Mouse (Mus musculus): ENCODE results near the gene Dpf2.
A peak's percentile ranks its signal among the peaks of the same experiment; 100 is the strongest.
"Not testable (repeated sequence)": the region's sequence is repeated elsewhere in the genome, so short reads cannot be mapped to it uniquely, and the experiment has no call there.

The Dpf2 gene

GRCm38 (mm10) chr19:5892735-5893134, 20.1 kb downstream of the Dpf2 start:
- no peak for DNase-seq (ENCODE audit: low read depth, low spot score)

- no peak for DNase-seq (ENCODE audit: low read depth, low spot score)
These were observed 20.5 kb downstream of the Dpf2 start for GRCm38 (mm10) chr19:5892262-5892661.

GRCm38 (mm10) chr19:5891521-5892258, 21.1 kb downstream of the Dpf2 start:
- no peak for DNase-seq (ENCODE audit: low read depth, low spot score)

- no peak for DNase-seq (ENCODE audit: low read depth, low spot score)
These were observed 23.6 kb downstream of the Dpf2 start for GRCm38 (mm10) chr19:5889211-5889610.

GRCm38 (mm10) chr19:5887234-5887815, 25.5 kb downstream of the Dpf2 start:
- DNase-seq (ENCODE audit: low read depth, low spot score) = no peak

- no peak for DNase-seq (ENCODE audit: low read depth, low spot score)
These were observed 27.0 kb downstream of the Dpf2 start for GRCm38 (mm10) chr19:5885838-5886237.

GRCm38 (mm10) chr19:5883935-5884334, 28.9 kb downstream of the Dpf2 start:
- DNase-seq (ENCODE audit: low read depth, low spot score) = no peak

GRCm38 (mm10) chr19:5882079-5882478, 30.7 kb downstream of the Dpf2 start:
- DNase-seq (ENCODE audit: low read depth, low spot score) = not testable (repeated sequence)

- no peak for DNase-seq (ENCODE audit: low read depth, low spot score)
These were observed 31.7 kb downstream of the Dpf2 start for GRCm38 (mm10) chr19:5881155-5881554.

GRCm38 (mm10) chr19:5879735-5880134, 33.1 kb downstream of the Dpf2 start:
- no peak for DNase-seq (ENCODE audit: low read depth, low spot score)

GRCm38 (mm10) chr19:5878916-5879315, 33.9 kb downstream of the Dpf2 start:
- DNase-seq (ENCODE audit: low read depth, low spot score) = no peak

GRCm38 (mm10) chr19:5878362-5878722, 34.5 kb downstream of the Dpf2 start:
- DNase-seq (ENCODE audit: low read depth, low spot score) = no peak

- no peak for DNase-seq (ENCODE audit: low read depth, low spot score)
These were observed 35.0 kb downstream of the Dpf2 start, which contains the start of gene Slc25a45 for GRCm38 (mm10) chr19:5877618-5878361. TSS of gene Slc25a45 (plus strand) at chr19:5877808.

- peak; percentile 83 for DNase-seq (ENCODE audit: low read depth, low spot score)
These were observed 37.8 kb downstream of the Dpf2 start, which contains the start of gene Frmd8 for GRCm38 (mm10) chr19:5874969-5875480. TSS of gene Frmd8 (minus strand) at chr19:5875274.

- DNase-seq (ENCODE audit: low read depth, low spot score) = no peak
These were observed 38.3 kb downstream of the Dpf2 start for GRCm38 (mm10) chr19:5874391-5874968.

- no peak for DNase-seq (ENCODE audit: low read depth, low spot score)
These were observed 39.8 kb downstream of the Dpf2 start for GRCm38 (mm10) chr19:5872931-5873556.

- DNase-seq (ENCODE audit: low read depth, low spot score) = no peak
These were observed 40.3 kb downstream of the Dpf2 start for GRCm38 (mm10) chr19:5872528-5872927.

GRCm38 (mm10) chr19:5871683-5872082, 41.1 kb downstream of the Dpf2 start:
- no peak for DNase-seq (ENCODE audit: low read depth, low spot score)

- DNase-seq (ENCODE audit: low read depth, low spot score) = no peak
These were observed 41.5 kb downstream of the Dpf2 start for GRCm38 (mm10) chr19:5871273-5871672.

GRCm38 (mm10) chr19:5868096-5868495, 44.7 kb downstream of the Dpf2 start:
- DNase-seq (ENCODE audit: low read depth, low spot score) = no peak

GRCm38 (mm10) chr19:5864710-5865398, 48.0 kb downstream of the Dpf2 start:
- DNase-seq (ENCODE audit: low read depth, low spot score) = no peak

All from brain, embryonic 18.5 days (tissue).